Mouse (Mus musculus) urinary bladder, postnatal 14 days (tissue): Measurements from ENCODE around the gene Srf.

Source experiments
- DNase-seq: peaks from one replicate; pipeline ENCODE4 v3.0.0; 2021; ENCODE audit warnings: low spot score

Gene Srf

GRCm38 (mm10) chr17:46554977-46555672 lies 850 bp downstream of the Srf start:
- DNase-seq = peak; percentile 26

GRCm38 (mm10) chr17:46554646-46554976 lies 1.4 kb downstream of the Srf start:
- DNase-seq = peak; percentile 45

- no peak for DNase-seq
Measured at GRCm38 (mm10) chr17:46553926-46554325, 2.0 kb downstream of the Srf start.

- DNase-seq = no peak
Measured at GRCm38 (mm10) chr17:46553469-46553868, 2.5 kb downstream of the Srf start.

GRCm38 (mm10) chr17:46552841-46553423 lies 3.0 kb downstream of the Srf start:
- peak; percentile 91 for DNase-seq

- DNase-seq = no peak
Measured at GRCm38 (mm10) chr17:46552151-46552550, 3.8 kb downstream of the Srf start.

- no peak for DNase-seq
Measured at GRCm38 (mm10) chr17:46551369-46551768, 4.6 kb downstream of the Srf start.

- no peak for DNase-seq
Measured at GRCm38 (mm10) chr17:46550904-46551303, 5.1 kb downstream of the Srf start.

GRCm38 (mm10) chr17:46549642-46550041 lies 6.3 kb downstream of the Srf start:
- no peak for DNase-seq

- DNase-seq = peak; percentile 64
Measured at GRCm38 (mm10) chr17:46549193-46549592, 6.8 kb downstream of the Srf start.

GRCm38 (mm10) chr17:46548741-46549140 lies 7.2 kb downstream of the Srf start:
- no peak for DNase-seq

GRCm38 (mm10) chr17:46547923-46548322 lies 8.1 kb downstream of the Srf start:
- DNase-seq = no peak

- DNase-seq = no peak
Measured at GRCm38 (mm10) chr17:46546995-46547394, 9.0 kb downstream of the Srf start.

- no peak for DNase-seq
Measured at GRCm38 (mm10) chr17:46546591-46546990, 9.4 kb downstream of the Srf start.

GRCm38 (mm10) chr17:46545813-46546564 lies 10.0 kb downstream of the Srf start, which contains the start of gene Cul9:
Gene Cul9 (minus strand): TSS chr17:46546388.
- peak; percentile 76 for DNase-seq

GRCm38 (mm10) chr17:46543661-46544060 lies 12.3 kb downstream of the Srf start:
- no peak for DNase-seq

GRCm38 (mm10) chr17:46525579-46526307 lies 30.2 kb downstream of the Srf start:
- peak; percentile 77 for DNase-seq

GRCm38 (mm10) chr17:46525065-46525464 lies 30.9 kb downstream of the Srf start:
- DNase-seq = no peak

GRCm38 (mm10) chr17:46521963-46522668 lies 33.9 kb downstream of the Srf start:
- no peak for DNase-seq

GRCm38 (mm10) chr17:46521174-46521573 lies 34.8 kb downstream of the Srf start:
- no peak for DNase-seq

GRCm38 (mm10) chr17:46520385-46520979 lies 35.5 kb downstream of the Srf start:
- DNase-seq = no peak
